Mouse (Mus musculus): ENCODE data around the gene Xlr3c. TPM values are rescaled to one million over a fixed set of nuclear protein-coding genes. Genes with fewer than 3 reads are reported as not detected.
"Not testable (repeated sequence)": the region's sequence is repeated elsewhere in the genome, so short reads cannot be mapped to it uniquely, and the experiment has no call there.

Xlr3c gene
- total RNA-seq (2021): not detected

GRCm38 (mm10) chrX:73265270-73265669, at the start of gene Xlr3c:
Gene Xlr3c, minus strand, starts transcription at chrX:73265390.
- intact Hi-C loops (cut with DNase I); DNase-seq: not testable (repeated sequence)

DNA sequence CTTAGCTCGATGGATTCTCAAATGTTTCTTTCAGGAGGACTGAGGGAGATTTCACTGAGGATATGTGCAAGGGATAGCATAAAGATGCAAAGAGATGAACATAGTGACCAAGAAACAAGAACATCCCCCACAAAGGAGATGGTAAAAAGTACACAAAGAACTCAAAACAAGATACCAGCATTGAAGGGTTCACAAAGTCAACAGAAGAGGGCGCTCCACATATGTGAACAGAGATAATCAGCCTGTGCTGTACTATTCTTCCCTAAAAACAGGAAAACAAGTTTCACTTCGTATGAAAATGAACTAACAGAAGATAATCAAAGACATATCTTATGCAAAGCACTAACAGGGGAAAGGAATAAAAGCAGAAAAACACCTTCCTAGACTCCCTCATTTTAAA, 47.3 kb upstream of the Xlr3c start:
- intact Hi-C loops (cut with DNase I): loop anchor here (10.0 kb wide), 1 partner anchor 102 kb away; the partner anchor contains the start of gene Zfp92
- peak; percentile 16 for DNase-seq

DNA sequence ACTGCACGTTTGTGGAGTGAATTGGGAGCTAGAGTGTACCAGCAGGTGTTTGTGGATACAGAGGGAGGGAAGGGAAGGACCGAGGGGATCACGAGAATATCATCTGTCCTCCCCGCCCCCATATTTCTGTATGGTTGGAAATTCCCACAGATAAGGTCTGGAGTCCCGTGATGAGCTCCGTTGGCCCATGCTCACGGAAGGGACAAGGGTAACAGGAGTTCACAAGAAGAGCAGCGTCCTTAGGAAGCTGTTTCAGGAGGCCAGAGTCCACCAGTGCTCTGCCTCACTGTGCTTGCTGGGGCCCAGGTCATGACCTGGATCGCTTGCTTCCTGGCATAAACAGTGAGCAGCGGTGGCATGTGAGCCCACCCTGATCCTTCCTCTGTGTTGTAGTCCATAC, 30.6 kb upstream of the Xlr3c start:
- intact Hi-C loops (cut with DNase I): not testable (repeated sequence)

DNA sequence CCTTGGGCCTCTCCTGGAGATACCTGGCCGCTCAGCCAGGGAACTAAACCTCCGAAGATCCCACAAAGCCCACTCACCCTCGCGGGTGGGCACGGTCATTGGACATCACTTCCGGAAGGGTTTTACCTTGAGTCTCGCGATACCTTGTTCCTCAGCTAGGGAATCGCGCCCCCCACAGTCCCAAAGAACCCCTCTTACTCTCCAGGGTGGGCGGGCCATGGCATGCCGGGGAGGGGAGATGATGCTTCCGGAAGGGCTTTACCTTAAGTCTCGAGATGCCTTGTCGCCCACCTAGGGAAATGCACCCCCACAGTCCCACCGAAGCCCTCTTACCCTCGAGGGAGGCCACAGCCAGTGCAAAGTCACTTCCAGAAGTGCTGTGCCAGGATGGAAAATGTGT, 27.7 kb upstream of the Xlr3c start, which contains the start of the genes Xlr5a and Xlr5c:
TSS of gene Xlr5a (minus strand) at position 101 of the 400 bp plus-strand sequence.
TSS of gene Xlr5c (minus strand) at position 101 of the 400 bp plus-strand sequence.
- intact Hi-C loops (cut with DNase I); DNase-seq: not testable (repeated sequence)

More for the DNA sequence above, 30.6 kb upstream of the Xlr3c start:
- DNase-seq: not testable (repeated sequence)

GRCm38 (mm10) chrX:73262428-73262827, 2.8 kb downstream of the Xlr3c start:
- intact Hi-C loops (cut with DNase I); DNase-seq: not testable (repeated sequence)

- intact Hi-C loops (cut with DNase I); DNase-seq: not testable (repeated sequence)
These were observed 22.3 kb downstream of the Xlr3c start, which contains the start of gene Xlr4c for GRCm38 (mm10) chrX:73242821-73243325. Gene Xlr4c, minus strand, starts transcription at chrX:73243130.

- intact Hi-C loops (cut with DNase I): no loop called here
These were observed 35.9 kb downstream of the Xlr3c start for GRCm38 (mm10) chrX:73229288-73229687.

DNA sequence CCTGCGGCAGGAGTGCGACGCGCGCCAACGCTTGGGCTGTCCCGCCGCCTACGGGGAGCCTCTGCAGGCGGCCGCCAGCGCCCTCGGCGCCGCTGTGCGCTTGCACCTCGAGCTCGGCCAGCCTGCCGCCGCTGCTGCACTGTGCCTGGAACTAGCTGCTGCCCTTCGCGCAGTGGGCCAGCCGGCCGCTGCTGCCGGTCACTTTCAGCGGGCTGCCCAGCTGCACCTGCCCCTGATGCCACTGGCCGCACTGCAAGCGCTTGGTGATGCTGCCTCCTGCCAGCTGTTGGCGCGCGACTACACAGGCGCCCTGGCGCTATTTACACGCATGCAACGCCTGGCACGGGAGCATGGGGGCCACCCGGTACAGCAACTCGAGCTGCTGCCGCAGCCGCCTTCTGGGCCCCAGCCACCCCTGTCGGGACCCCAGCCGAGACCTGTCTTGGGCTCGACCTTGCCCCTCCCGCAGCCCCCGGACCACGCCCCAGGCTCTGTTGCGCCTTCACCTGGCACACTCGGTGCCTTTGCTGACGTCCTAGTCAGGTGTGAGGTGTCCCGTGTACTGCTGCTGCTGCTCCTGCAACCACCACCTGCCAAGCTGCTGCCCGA, 36.5 kb downstream of the Xlr3c start:
- peak; percentile 54 for DNase-seq
- intact Hi-C loops (cut with DNase I): no loop called here

More at GRCm38 (mm10) chrX:73229288-73229687, 35.9 kb downstream of the Xlr3c start:
- no peak for DNase-seq

DNA sequence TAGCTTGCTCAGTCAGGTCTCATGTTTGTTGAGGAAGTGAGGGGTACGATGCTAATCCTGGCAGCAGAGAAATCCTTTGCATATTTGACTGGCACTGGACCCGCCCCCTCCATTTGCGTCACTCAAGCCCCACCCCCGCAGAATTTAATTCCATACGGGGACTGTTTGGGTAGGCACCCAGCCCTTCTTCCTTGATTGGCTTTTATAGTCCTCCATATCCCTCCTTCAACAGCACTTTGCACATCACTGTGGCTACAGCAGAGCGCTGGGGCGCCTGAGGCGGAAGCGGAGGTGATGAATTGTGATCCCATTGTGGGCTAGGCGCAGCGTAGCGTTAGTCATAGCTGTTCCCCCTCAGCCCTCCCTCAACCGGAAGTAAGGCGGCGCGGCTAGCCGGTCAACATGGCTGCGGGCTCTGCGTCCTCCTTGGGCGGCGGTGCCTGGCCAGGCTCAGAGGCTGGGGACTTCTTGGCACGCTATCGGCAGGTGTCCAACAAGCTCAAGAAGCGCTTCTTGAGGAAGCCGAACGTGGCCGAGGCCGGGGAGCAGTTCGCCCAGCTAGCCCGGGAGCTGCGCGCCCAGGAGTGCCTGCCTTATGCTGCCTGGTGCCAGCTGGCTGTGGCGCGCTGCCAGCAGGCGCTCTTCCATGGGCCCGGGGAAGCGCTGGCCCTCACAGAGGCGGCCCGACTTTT, 37.1 kb downstream of the Xlr3c start, which contains the start of gene F8a:
TSS of gene F8a (plus strand) at position 378 of the 692 bp plus-strand sequence.
- intact Hi-C loops (cut with DNase I): no loop called here
- peak; percentile 79 for DNase-seq

GRCm38 (mm10) chrX:73225365-73225764, 39.8 kb downstream of the Xlr3c start:
- intact Hi-C loops (cut with DNase I): no loop called here

DNA sequence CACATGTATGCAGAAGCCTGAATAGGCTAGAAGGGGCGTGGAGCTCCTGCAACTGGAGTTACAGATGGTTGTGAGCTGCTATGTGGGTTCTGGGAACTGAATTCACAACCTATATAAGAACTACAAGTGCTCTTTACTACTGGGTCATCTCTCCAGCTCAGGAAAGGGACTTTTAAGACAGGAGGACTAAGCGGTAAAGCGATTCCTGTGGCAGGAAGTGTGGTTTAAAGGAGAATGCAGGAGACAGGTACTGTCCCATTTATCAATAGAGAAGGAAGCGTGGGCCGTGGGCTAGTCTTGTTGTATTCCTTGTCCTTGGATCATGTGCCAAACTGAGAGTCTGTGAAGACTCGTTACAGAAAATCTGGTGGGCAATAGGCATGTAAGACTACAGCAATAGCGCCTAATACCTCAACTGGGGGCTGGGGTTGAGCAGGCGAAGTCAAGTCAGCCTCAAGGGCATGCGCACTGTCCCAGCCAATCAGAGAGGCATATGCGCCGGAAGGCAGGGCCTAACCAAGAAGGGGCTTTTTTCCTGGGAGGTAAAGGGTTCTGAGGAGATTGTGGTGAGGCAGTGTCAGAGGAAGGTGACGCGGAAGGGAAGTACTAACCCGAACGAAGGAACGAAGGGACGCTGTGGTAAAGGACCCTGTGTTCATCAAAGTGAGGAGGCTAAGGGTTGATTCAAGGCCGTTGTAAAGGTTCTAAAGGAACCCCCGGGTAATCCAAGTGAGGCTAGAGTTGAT, 51.2 kb downstream of the Xlr3c start, which contains the start of gene Xlr4b:
TSS of gene Xlr4b (plus strand) at position 515 of the 746 bp plus-strand sequence.
- intact Hi-C loops (cut with DNase I): not testable (repeated sequence)

More at GRCm38 (mm10) chrX:73225365-73225764, 39.8 kb downstream of the Xlr3c start:
- no peak for DNase-seq

More for the DNA sequence above, 51.2 kb downstream of the Xlr3c start, which contains the start of gene Xlr4b:
- not testable (repeated sequence) for DNase-seq

Other genes with a start within 250 kb of the Xlr3c start
- gene Pnma5, start 228.3 kb downstream of the Xlr3c start, total RNA-seq (2021): under 1 TPM; 0.28 to 0.50 TPM
- gene Pnma3, start 200.6 kb downstream of the Xlr3c start, total RNA-seq (2021): 10 to 100 TPM; 15.7 to 19.2 TPM
- under 1 TPM; 0.54 to 0.56 TPM for gene Xlr4a, start 182.9 kb downstream of the Xlr3c start, total RNA-seq (2021)
- 1 to 10 TPM in 1 of 2 experiments, under 1 TPM in 1; 0.64 to 3.7 TPM for gene Xlr3a, start 168.3 kb downstream of the Xlr3c start, total RNA-seq (2021)
- 1 to 10 TPM in 1 of 2 experiments, under 1 TPM in 1; 0.92 to 2.2 TPM for gene Gm14685, start 148.3 kb downstream of the Xlr3c start, total RNA-seq (2021)
- under 1 TPM in 1 of 2 experiments, not detected in 1; 0.20 TPM for gene Xlr5b, start 116.6 kb downstream of the Xlr3c start, total RNA-seq (2021)
- under 1 TPM in 1 of 2 experiments, not detected in 1; 0.46 TPM for gene DXBay18, start 115.9 kb downstream of the Xlr3c start, total RNA-seq (2021)
- not detected for gene Spin2d, start 88.4 kb downstream of the Xlr3c start, total RNA-seq (2021)
- 10 to 100 TPM in 1 of 2 experiments, 1 to 10 TPM in 1; 3.6 to 13.1 TPM for gene Xlr3b, start 73.2 kb downstream of the Xlr3c start, total RNA-seq (2021)
- gene Xlr4b, start 51.1 kb downstream of the Xlr3c start, total RNA-seq (2021): 1 to 10 TPM in 1 of 2 experiments, under 1 TPM in 1; 0.60 to 1.4 TPM
- 10 to 100 TPM; 16.2 to 17.1 TPM for gene F8a, start 37.1 kb downstream of the Xlr3c start, total RNA-seq (2021)
- not detected for gene Xlr4c, start 22.3 kb downstream of the Xlr3c start, total RNA-seq (2021)
- not detected for gene Xlr5a, start 27.6 kb upstream of the Xlr3c start, total RNA-seq (2021)
- not detected for gene Xlr5c, start 27.6 kb upstream of the Xlr3c start, total RNA-seq (2021)
- gene Gm45015, start 71.5 kb upstream of the Xlr3c start, total RNA-seq (2021): not detected
- gene Zfp275, start 77.2 kb upstream of the Xlr3c start, total RNA-seq (2021): 10 to 100 TPM; 20.3 to 20.7 TPM
- gene Gm18336, start 133.3 kb upstream of the Xlr3c start, total RNA-seq (2021): under 1 TPM in 1 of 2 experiments, not detected in 1; 0.18 TPM
- 1 to 10 TPM; 2.7 to 3.7 TPM for gene Zfp92, start 145.7 kb upstream of the Xlr3c start, total RNA-seq (2021)
- not detected for gene Trex2, start 170.0 kb upstream of the Xlr3c start, total RNA-seq (2021)
- 10 to 100 TPM; 27.8 to 28.0 TPM for gene Haus7, start 193.7 kb upstream of the Xlr3c start, total RNA-seq (2021)
- gene Bgn, start 218.2 kb upstream of the Xlr3c start, total RNA-seq (2021): 10 to 100 TPM; 49.5 to 51.5 TPM
- gene Atp2b3, start 237.7 kb upstream of the Xlr3c start, total RNA-seq (2021): 10 to 100 TPM; 31.9 to 39.1 TPM